Comparison of ENCODE assay signal across 12 mouse cellular contexts in the genomic region with DNA sequence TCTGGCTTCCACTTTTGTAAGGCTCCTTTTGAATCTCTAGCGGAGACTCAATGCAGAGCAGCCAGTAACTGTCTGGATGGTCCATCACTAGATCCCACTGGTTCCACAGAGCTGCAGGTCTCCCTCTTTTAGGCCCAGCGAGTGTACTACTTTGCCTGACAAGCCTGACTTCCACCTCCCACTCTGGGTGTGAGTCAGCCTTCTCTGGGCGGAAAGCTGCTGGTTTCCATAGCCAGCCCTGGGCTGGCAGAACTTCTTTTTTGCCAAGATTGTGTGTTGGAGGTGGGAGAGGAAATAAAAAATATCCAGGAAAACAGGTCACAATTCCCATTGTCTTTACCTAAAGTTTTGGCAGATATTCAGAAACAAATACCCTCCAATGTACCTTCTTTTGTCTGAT. TPM values are rescaled to one million over a fixed set of nuclear protein-coding genes. Genes with fewer than 3 reads are reported as not detected.
DNase-seq lines count a peak whose midpoint lies in the region; ATAC-seq and TF ChIP-seq lines count a peak whose summit lies in the region.
"Had no signal": no experiment of that assay in that cellular context is flagged by ENCODE, and none has a peak within 500 bp of the region (broad histone marks: within the 10 kb centered on the region; RNA-seq: fewer than 3 reads in every experiment).

No protein-coding gene starts in this region.

- 73% methylated on average over 3 of the region's 3 CpGs for WGBS in kidney, embryonic 16.5 days
- WGBS in midbrain, embryonic 16.5 days: 86% methylated on average over 3 of the region's 3 CpGs
- WGBS in forebrain, postnatal 0 days: 81% methylated on average over 3 of the region's 3 CpGs
- 85% methylated on average over 3 of the region's 3 CpGs for WGBS in intestine, embryonic 15.5 days

- TF ChIP-seq CTCF in MEL (IDR thresholded peaks at IDR 0.05 in 2 of 3, conservative IDR thresholded peaks at IDR 0.05 in 1 of 3; ENCODE audit: control insufficient read depth in 1 of 3, insufficient read depth in 1 of 3, low read depth in 2 of 3, low read length in 3 of 3, poor library complexity in 1 of 3, severe bottlenecking in 1 of 3): no peak
- no peak for TF ChIP-seq CTCF in bone marrow macrophage, adult 2 months (IDR thresholded peaks at IDR 0.05; ENCODE audit: low read depth, low read length)
- no peak for TF ChIP-seq CTCF in forebrain, postnatal 0 days (IDR thresholded peaks at IDR 0.05; ENCODE audit: low read depth)

- no peaks in the 10 kb centered on the region for H3K4me1 ChIP-seq in kidney, embryonic 16.5 days (ENCODE audit: insufficient read depth, low read length)
- peaks cover 0 to 3% of the 10 kb centered on the region in 2 experiments; a peak in 1 of 4 replicates for H3K4me1 ChIP-seq in MEL (ENCODE audit: control insufficient read depth in 1 of 2, insufficient read depth in 2 of 2, low read length in 2 of 2)
- peaks cover 48% of the 10 kb centered on the region for H3K4me1 ChIP-seq in bone marrow macrophage, adult 2 months (ENCODE audit: control insufficient read depth, insufficient read depth, low read length)
- H3K4me1 ChIP-seq in midbrain, embryonic 16.5 days (ENCODE audit: control insufficient read depth, insufficient read depth, low read length): no peaks in the 10 kb centered on the region
- no peaks in the 10 kb centered on the region for H3K4me1 ChIP-seq in forebrain, postnatal 0 days (ENCODE audit: insufficient read depth)
- 0 out of 2 replicates have a peak, but pooled peaks cover 5% of the 10 kb centered on the region for H3K4me1 ChIP-seq in intestine, embryonic 15.5 days (replicated peaks)
- H3K4me1 ChIP-seq: embryonic facial prominence, embryonic 13.5 days; neural tube, embryonic 12.5 days had no signal

- H3K27ac ChIP-seq in kidney, embryonic 16.5 days (ENCODE audit: low read length): peak overlapping the region; percentile 68
- no peak overlapping the region for H3K27ac ChIP-seq in MEL (ENCODE audit: control insufficient read depth, low read depth, low read length)
- H3K27ac ChIP-seq in bone marrow macrophage, adult 2 months (ENCODE audit: insufficient read depth, low read depth, low read length): peak overlapping the region; percentile 100
- no peak overlapping the region for H3K27ac ChIP-seq in midbrain, embryonic 16.5 days (ENCODE audit: low read length)
- no peak overlapping the region for H3K27ac ChIP-seq in forebrain, postnatal 0 days (ENCODE audit: low read depth, low read length)
- no peak overlapping the region for H3K27ac ChIP-seq in intestine, embryonic 15.5 days
- H3K27ac ChIP-seq: embryonic facial prominence, embryonic 13.5 days; neural tube, embryonic 12.5 days had no signal

- no peak for TF ChIP-seq POLR2A in MEL (IDR thresholded peaks at IDR 0.05; ENCODE audit: control insufficient read depth in 1 of 2, insufficient read depth in 1 of 2, low read depth in 1 of 2, low read length in 2 of 2, poor library complexity in 1 of 2)
- no peak for TF ChIP-seq POLR2A in bone marrow macrophage, adult 2 months (IDR thresholded peaks at IDR 0.05; ENCODE audit: borderline replicate concordance, low read depth, low read length)

- ATAC-seq in kidney, embryonic 16.5 days (ENCODE audit: low FRiP score, low TSS enrichment): no peak
- ATAC-seq in midbrain, embryonic 16.5 days: no peak
- no peak for ATAC-seq in forebrain, postnatal 0 days
- no peak for ATAC-seq in intestine, embryonic 15.5 days

- H3K9me3 ChIP-seq in kidney, embryonic 16.5 days (ENCODE audit: low read length): no peaks in the 10 kb centered on the region
- H3K9me3 ChIP-seq in MEL (replicated peaks; ENCODE audit: insufficient read depth, low read length): no peaks in the 10 kb centered on the region
- no peaks in the 10 kb centered on the region for H3K9me3 ChIP-seq in midbrain, embryonic 16.5 days (replicated peaks; ENCODE audit: control insufficient read depth, low read length, poor library complexity, severe bottlenecking)
- no peaks in the 10 kb centered on the region for H3K9me3 ChIP-seq in forebrain, postnatal 0 days (ENCODE audit: low read length)
- H3K9me3 ChIP-seq in intestine, embryonic 15.5 days: no peaks in the 10 kb centered on the region
- H3K9me3 ChIP-seq: embryonic facial prominence, embryonic 13.5 days; neural tube, embryonic 12.5 days had no signal

- no peak overlapping the region for H3K4me2 ChIP-seq in kidney, embryonic 16.5 days (replicated peaks; ENCODE audit: low read depth, low read length)
- H3K4me2 ChIP-seq in midbrain, embryonic 16.5 days (ENCODE audit: low read length): no peak overlapping the region
- H3K4me2 ChIP-seq in forebrain, postnatal 0 days (ENCODE audit: low read depth): no peak overlapping the region
- H3K4me2 ChIP-seq in intestine, embryonic 15.5 days (replicated peaks): no peak overlapping the region
- H3K4me2 ChIP-seq: embryonic facial prominence, embryonic 13.5 days; neural tube, embryonic 12.5 days had no signal

- no peak for TF ChIP-seq RAD21 in MEL (IDR thresholded peaks at IDR 0.05; ENCODE audit: low read depth, low read length)

- no peaks in the 10 kb centered on the region for H3K79me2 ChIP-seq in MEL (ENCODE audit: control insufficient read depth, insufficient read depth, low read length, poor library complexity)

- H3K27me3 ChIP-seq in kidney, embryonic 16.5 days (ENCODE audit: insufficient read depth, low read length): no peaks in the 10 kb centered on the region
- no peaks in the 10 kb centered on the region; a peak in 3 of 4 replicates for H3K27me3 ChIP-seq in MEL (ENCODE audit: control insufficient read depth in 1 of 2, insufficient read depth in 2 of 2, low read length in 2 of 2)
- no peaks in the 10 kb centered on the region for H3K27me3 ChIP-seq in midbrain, embryonic 16.5 days (ENCODE audit: control insufficient read depth, insufficient read depth, low read depth, low read length)
- H3K27me3 ChIP-seq in forebrain, postnatal 0 days (ENCODE audit: insufficient read depth, low read length): no peaks in the 10 kb centered on the region
- no peaks in the 10 kb centered on the region for H3K27me3 ChIP-seq in intestine, embryonic 15.5 days (replicated peaks)
- H3K27me3 ChIP-seq: embryonic facial prominence, embryonic 13.5 days; neural tube, embryonic 12.5 days had no signal

- H3K4me3 ChIP-seq in kidney, embryonic 16.5 days (ENCODE audit: low read length): no peak overlapping the region
- no peak overlapping the region for H3K4me3 ChIP-seq in MEL (ENCODE audit: control insufficient read depth in 1 of 2, insufficient read depth in 1 of 2, low read depth in 2 of 2, low read length in 2 of 2)
- H3K4me3 ChIP-seq in bone marrow macrophage, adult 2 months (ENCODE audit: insufficient read depth, low read length): no peak overlapping the region
- no peak overlapping the region for H3K4me3 ChIP-seq in midbrain, embryonic 16.5 days (ENCODE audit: low read depth, low read length)
- no peak overlapping the region for H3K4me3 ChIP-seq in forebrain, postnatal 0 days (ENCODE audit: low read depth, low read length)
- H3K4me3 ChIP-seq in intestine, embryonic 15.5 days (replicated peaks): no peak overlapping the region
- H3K4me3 ChIP-seq: embryonic facial prominence, embryonic 13.5 days; neural tube, embryonic 12.5 days had no signal

- no peak for TF ChIP-seq EP300 in MEL (IDR thresholded peaks at IDR 0.05; ENCODE audit: low read depth in 1 of 2, low read length in 2 of 2)

- H3K9ac ChIP-seq in kidney, embryonic 16.5 days (replicated peaks; ENCODE audit: low read length): no peak overlapping the region
- no peak overlapping the region for H3K9ac ChIP-seq in MEL (ENCODE audit: control insufficient read depth, low read depth, low read length, poor library complexity, severe bottlenecking)
- no peak overlapping the region for H3K9ac ChIP-seq in midbrain, embryonic 16.5 days (ENCODE audit: low read depth, low read length)
- H3K9ac ChIP-seq in forebrain, postnatal 0 days: no peak overlapping the region
- H3K9ac ChIP-seq in intestine, embryonic 15.5 days: no peak overlapping the region
- H3K9ac ChIP-seq: embryonic facial prominence, embryonic 13.5 days; neural tube, embryonic 12.5 days had no signal

- no peaks in the 10 kb centered on the region for H3K36me3 ChIP-seq in kidney, embryonic 16.5 days (ENCODE audit: insufficient read depth, low read length)
- no peaks in the 10 kb centered on the region; a peak in 1 of 4 replicates for H3K36me3 ChIP-seq in MEL (ENCODE audit: control insufficient read depth in 1 of 2, insufficient read depth in 2 of 2, low read length in 2 of 2)
- no peaks in the 10 kb centered on the region for H3K36me3 ChIP-seq in midbrain, embryonic 16.5 days (ENCODE audit: control insufficient read depth, insufficient read depth, low read length)
- H3K36me3 ChIP-seq in forebrain, postnatal 0 days (ENCODE audit: insufficient read depth): no peaks in the 10 kb centered on the region
- H3K36me3 ChIP-seq in intestine, embryonic 15.5 days: no peaks in the 10 kb centered on the region
- H3K36me3 ChIP-seq: embryonic facial prominence, embryonic 13.5 days; neural tube, embryonic 12.5 days had no signal

- no peak for DNase-seq in kidney, adult 11 months
- DNase-seq in MEL (ENCODE audit: low read depth, low spot score): peak; percentile 13
- DNase-seq in kidney, postnatal 36 days: peak; percentile 25 to 39
- DNase-seq in forebrain, postnatal 0 days: no peak
- DNase-seq: cerebellum, adult 11 months; gastrocnemius, postnatal 14 days had no signal

RNA-seq across cellular contexts. Expression of gene Entpd1, which starts 17.9 kb away (rescaled TPM):
- 6.6 and 8.9 TPM in 2 replicates for polyA plus RNA-seq in kidney, embryonic 16.5 days (2015; fragmentation: Nextera tagmentation; extraction: Ambion mirVana)
- total RNA-seq in MEL (2012; rRNA removed): not detected in 2 replicates
- polyA plus RNA-seq in MEL (2012; ENCODE audit: insufficient read depth in 1 of 2, insufficient read length in 2 of 2, low read depth in 1 of 2, low replicate concordance in 2 of 2, missing spikeins in 1 of 2): not detected
- polyA plus RNA-seq in bone marrow macrophage, adult 2 months (2012; ENCODE audit: insufficient read depth, insufficient read length, missing spikeins): 189 and 194 TPM in 2 replicates
- 8.2 and 8.6 TPM in 2 replicates for polyA plus RNA-seq in midbrain, embryonic 16.5 days (2015; fragmentation: Nextera tagmentation; extraction: Ambion mirVana)
- total RNA-seq in forebrain, postnatal 0 days (2014; rRNA removed): 6.3 and 12.5 TPM in 2 replicates
- polyA plus RNA-seq in forebrain, postnatal 0 days (2015; fragmentation: Nextera tagmentation; extraction: Ambion mirVana): 5.1 and 6.1 TPM in 2 replicates
- polyA plus RNA-seq in intestine, embryonic 15.5 days (2015; fragmentation: Nextera tagmentation; extraction: Ambion mirVana): 7.0 and 7.8 TPM in 2 replicates

RNA-seq across cellular contexts. Expression of gene Tctn3, which starts 18.1 kb away (rescaled TPM):
- 11.5 and 12.2 TPM in 2 replicates for polyA plus RNA-seq in kidney, embryonic 16.5 days (2015; fragmentation: Nextera tagmentation; extraction: Ambion mirVana)
- total RNA-seq in MEL (2012; rRNA removed): 2.9 and 3.6 TPM in 2 replicates
- 1 to 10 TPM in 1 of 2 experiments, not detected in 1; 6.2 TPM for polyA plus RNA-seq in MEL (2012; ENCODE audit: insufficient read depth in 1 of 2, insufficient read length in 2 of 2, low read depth in 1 of 2, low replicate concordance in 2 of 2, missing spikeins in 1 of 2)
- 12.6 and 13.9 TPM in 2 replicates for polyA plus RNA-seq in bone marrow macrophage, adult 2 months (2012; ENCODE audit: insufficient read depth, insufficient read length, missing spikeins)
- polyA plus RNA-seq in midbrain, embryonic 16.5 days (2015; fragmentation: Nextera tagmentation; extraction: Ambion mirVana): 16.8 and 17.7 TPM in 2 replicates
- 25.6 and 28.0 TPM in 2 replicates for total RNA-seq in forebrain, postnatal 0 days (2014; rRNA removed)
- polyA plus RNA-seq in forebrain, postnatal 0 days (2015; fragmentation: Nextera tagmentation; extraction: Ambion mirVana): 12.3 and 15.1 TPM in 2 replicates
- polyA plus RNA-seq in intestine, embryonic 15.5 days (2015; fragmentation: Nextera tagmentation; extraction: Ambion mirVana): 9.8 and 10.5 TPM in 2 replicates

RNA-seq across cellular contexts. Expression of gene Aldh18a1, which starts 41.8 kb away (rescaled TPM):
- 58.9 and 60.4 TPM in 2 replicates for polyA plus RNA-seq in kidney, embryonic 16.5 days (2015; fragmentation: Nextera tagmentation; extraction: Ambion mirVana)
- total RNA-seq in MEL (2012; rRNA removed): 35.3 and 68.5 TPM in 2 replicates
- 100 to 1,000 TPM in 1 of 2 experiments, 10 to 100 TPM in 1; 89.7 to 214 TPM for polyA plus RNA-seq in MEL (2012; ENCODE audit: insufficient read depth in 1 of 2, insufficient read length in 2 of 2, low read depth in 1 of 2, low replicate concordance in 2 of 2, missing spikeins in 1 of 2)
- polyA plus RNA-seq in bone marrow macrophage, adult 2 months (2012; ENCODE audit: insufficient read depth, insufficient read length, missing spikeins): 3.4 and 4.3 TPM in 2 replicates
- 58.4 and 59.2 TPM in 2 replicates for polyA plus RNA-seq in midbrain, embryonic 16.5 days (2015; fragmentation: Nextera tagmentation; extraction: Ambion mirVana)
- 57.0 and 72.5 TPM in 2 replicates for total RNA-seq in forebrain, postnatal 0 days (2014; rRNA removed)
- 32.6 and 37.9 TPM in 2 replicates for polyA plus RNA-seq in forebrain, postnatal 0 days (2015; fragmentation: Nextera tagmentation; extraction: Ambion mirVana)
- polyA plus RNA-seq in intestine, embryonic 15.5 days (2015; fragmentation: Nextera tagmentation; extraction: Ambion mirVana): 211 and 228 TPM in 2 replicates

Comparison
In these comparisons a context has a peak if more than half of its experiments do, and no peak if none do; other contexts are left out.
1. DNase-seq: peak in MEL (single experiment) and kidney, postnatal 36 days (2 of 2); none in kidney, adult 11 months (single experiment) and forebrain, postnatal 0 days (single experiment).
2. H3K27ac ChIP-seq: peak in kidney, embryonic 16.5 days (single experiment) and bone marrow macrophage, adult 2 months (single experiment); none in MEL (single experiment), midbrain, embryonic 16.5 days (single experiment), forebrain, postnatal 0 days (single experiment) and intestine, embryonic 15.5 days (single experiment).
3. RNA of gene Entpd1, which starts 17.9 kb away (polyA plus RNA-seq): 189 to 194 TPM in bone marrow macrophage, adult 2 months; 6.6 to 8.9 TPM in kidney, embryonic 16.5 days, 8.2 to 8.6 TPM in midbrain, embryonic 16.5 days, 7.0 to 7.8 TPM in intestine, embryonic 15.5 days, 5.1 to 6.1 TPM in forebrain, postnatal 0 days and not detected in MEL; every median in the first group is over 10 times any median in the second.